Mouse (Mus musculus): ENCODE data around the gene Saal1. TPM values are rescaled to one million over a fixed set of nuclear protein-coding genes. Genes with fewer than 3 reads are reported as not detected.
"Not testable (repeated sequence)": the region's sequence is repeated elsewhere in the genome, so short reads cannot be mapped to it uniquely, and the experiment has no call there.

Gene Saal1
- polyA plus RNA-seq, 1 experiment from 2014 or later = 9.5 TPM

DNA sequence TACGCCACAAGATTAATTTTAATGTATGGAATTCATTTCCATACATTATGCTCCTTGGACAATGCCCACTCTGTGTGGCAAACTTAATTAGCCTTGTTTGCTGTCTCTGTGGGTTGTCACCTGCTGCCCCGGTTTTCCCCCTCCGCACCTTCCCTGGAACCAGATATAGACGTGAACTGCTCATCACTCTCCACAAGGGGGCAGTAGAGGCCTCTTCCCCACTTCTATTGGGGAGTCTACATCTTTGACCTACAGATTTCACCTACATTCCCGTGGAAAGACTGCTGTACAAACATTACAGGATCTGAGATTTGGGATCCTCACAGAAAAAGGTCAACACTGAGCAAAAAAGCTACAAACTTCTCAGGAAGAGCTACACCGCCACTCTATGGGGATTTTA lies 4.0 kb upstream of the Saal1 start:
- Histone ChIP-seq H3K36me3 (ENCODE audit: insufficient read depth, low read length) (no peaks in the 10 kb centered on the region), H3K9ac (replicated peaks; ENCODE audit: low read depth) (no peak overlapping the region), H3K4me3 (ENCODE audit: low read depth, low read length) (no peak overlapping the region), H3K9me3 (ENCODE audit: low read length) (no peaks in the 10 kb centered on the region), H3K4me2 (replicated peaks; ENCODE audit: low read depth, low read length) (no peak overlapping the region), H3K27me3 (replicated peaks; ENCODE audit: insufficient read depth, low read length) (0 out of 2 replicates have a peak, but pooled peaks cover 4% of the 10 kb centered on the region), H3K27ac (ENCODE audit: low read length) (no peak overlapping the region), H3K4me1 (ENCODE audit: insufficient read depth, low read depth, low read length) (peaks cover 20% of the 10 kb centered on the region; the same call in 1 of the 2 replicates)
- DNase-seq (ENCODE audit: low spot score) (peak; percentile 81), ATAC-seq (no peak)
- peak; percentile 92 for TF ChIP-seq CTCF (IDR thresholded peaks at IDR 0.05)
- TF ChIP-seq EP300 (IDR thresholded peaks at IDR 0.05) = no peak
- 22% methylated on average over 6 of the region's 6 CpGs for WGBS

- Histone ChIP-seq H3K4me3 (ENCODE audit: low read depth, low read length) (no peak overlapping the region), H3K9me3 (ENCODE audit: low read length) (no peaks in the 10 kb centered on the region), H3K27me3 (replicated peaks; ENCODE audit: insufficient read depth, low read length) (0 out of 2 replicates have a peak, but pooled peaks cover 4% of the 10 kb centered on the region), H3K9ac (replicated peaks; ENCODE audit: low read depth) (no peak overlapping the region), H3K4me2 (replicated peaks; ENCODE audit: low read depth, low read length) (no peak overlapping the region), H3K4me1 (ENCODE audit: insufficient read depth, low read depth, low read length) (peaks cover 7% of the 10 kb centered on the region; the same call in 1 of the 2 replicates), H3K27ac (ENCODE audit: low read length) (no peak overlapping the region), H3K36me3 (ENCODE audit: insufficient read depth, low read length) (0 out of 2 replicates have a peak, but pooled peaks cover 5% of the 10 kb centered on the region)
- ATAC-seq (no peak), DNase-seq (ENCODE audit: low spot score) (no peak)
- TF ChIP-seq EP300 (IDR thresholded peaks at IDR 0.05) (no peak), CTCF (IDR thresholded peaks at IDR 0.05) (no peak)
- WGBS = 57% methylated on average over 6 of the region's 6 CpGs
Measured at GRCm38 (mm10) chr7:46712250-46712649, 1.8 kb upstream of the Saal1 start.

- Histone ChIP-seq H3K27me3 (replicated peaks; ENCODE audit: insufficient read depth, low read length) (no peaks in the 10 kb centered on the region), H3K9ac (replicated peaks; ENCODE audit: low read depth) (no peak overlapping the region), H3K4me1 (ENCODE audit: insufficient read depth, low read depth, low read length) (no peaks in the 10 kb centered on the region), H3K27ac (ENCODE audit: low read length) (no peak overlapping the region), H3K4me3 (ENCODE audit: low read depth, low read length) (no peak overlapping the region), H3K4me2 (replicated peaks; ENCODE audit: low read depth, low read length) (no peak overlapping the region), H3K9me3 (ENCODE audit: low read length) (no peaks in the 10 kb centered on the region), H3K36me3 (ENCODE audit: insufficient read depth, low read length) (peaks cover 44% of the 10 kb centered on the region; the same call in 1 of the 2 replicates)
- no peak for DNase-seq (ENCODE audit: low spot score)
- 95% methylated on average over 6 of the region's 6 CpGs for WGBS
- ATAC-seq = no peak
- no peak for TF ChIP-seq CTCF (IDR thresholded peaks at IDR 0.05)
Measured at GRCm38 (mm10) chr7:46700521-46701025, 9.9 kb downstream of the Saal1 start.

DNA sequence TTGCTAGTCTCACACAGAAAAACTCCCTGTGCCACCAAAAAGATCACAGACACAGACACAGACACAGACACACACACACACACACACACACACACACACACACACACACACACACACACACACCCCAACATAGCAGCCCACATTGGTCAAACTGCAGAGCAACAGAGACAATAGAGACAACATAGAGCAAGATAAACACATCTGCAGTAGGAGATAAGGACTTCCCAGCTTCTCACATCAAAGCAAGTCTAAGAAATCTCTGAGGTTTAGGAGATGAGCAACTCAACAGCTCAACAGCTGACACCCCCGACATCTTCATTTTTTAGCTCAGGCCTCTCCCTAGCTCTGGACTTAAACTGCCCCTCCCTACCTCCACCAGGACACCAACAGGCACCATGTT lies 13.7 kb downstream of the Saal1 start:
- no peaks in the 10 kb centered on the region for H3K9me3 ChIP-seq (ENCODE audit: low read length)
- 73% methylated on average over 1 of the region's 1 CpGs for WGBS

GRCm38 (mm10) chr7:46686827-46687226 lies 23.7 kb downstream of the Saal1 start:
- Histone ChIP-seq H3K9me3 (ENCODE audit: low read length) (no peaks in the 10 kb centered on the region), H3K27ac (ENCODE audit: low read length) (no peak overlapping the region), H3K9ac (replicated peaks; ENCODE audit: low read depth) (no peak overlapping the region), H3K36me3 (ENCODE audit: insufficient read depth, low read length) (peaks cover 10% of the 10 kb centered on the region; the same call in 1 of the 2 replicates), H3K27me3 (replicated peaks; ENCODE audit: insufficient read depth, low read length) (no peaks in the 10 kb centered on the region), H3K4me1 (ENCODE audit: insufficient read depth, low read depth, low read length) (no peaks in the 10 kb centered on the region), H3K4me3 (ENCODE audit: low read depth, low read length) (no peak overlapping the region), H3K4me2 (replicated peaks; ENCODE audit: low read depth, low read length) (no peak overlapping the region)
- DNase-seq (ENCODE audit: low spot score) (no peak), ATAC-seq (no peak)
- WGBS = 82% methylated on average over 5 of the region's 5 CpGs
- no peak for TF ChIP-seq CTCF (IDR thresholded peaks at IDR 0.05)
- TF ChIP-seq EP300 (IDR thresholded peaks at IDR 0.05) = no peak

More for the DNA sequence above, 13.7 kb downstream of the Saal1 start:
- peaks cover 31% of the 10 kb centered on the region; the same call in 1 of the 2 replicates for H3K36me3 ChIP-seq (ENCODE audit: insufficient read depth, low read length)
- no peak overlapping the region for H3K4me2 ChIP-seq (replicated peaks; ENCODE audit: low read depth, low read length)
- DNase-seq (ENCODE audit: low spot score) = no peak
- no peaks in the 10 kb centered on the region for H3K4me1 ChIP-seq (ENCODE audit: insufficient read depth, low read depth, low read length)
- no peaks in the 10 kb centered on the region for H3K27me3 ChIP-seq (replicated peaks; ENCODE audit: insufficient read depth, low read length)
- ATAC-seq = no peak
- no peak overlapping the region for H3K4me3 ChIP-seq (ENCODE audit: low read depth, low read length)
- no peak overlapping the region for H3K27ac ChIP-seq (ENCODE audit: low read length)
- no peak for TF ChIP-seq EP300 (IDR thresholded peaks at IDR 0.05)
- TF ChIP-seq CTCF (IDR thresholded peaks at IDR 0.05) = no peak
- H3K9ac ChIP-seq (replicated peaks; ENCODE audit: low read depth) = no peak overlapping the region

DNA sequence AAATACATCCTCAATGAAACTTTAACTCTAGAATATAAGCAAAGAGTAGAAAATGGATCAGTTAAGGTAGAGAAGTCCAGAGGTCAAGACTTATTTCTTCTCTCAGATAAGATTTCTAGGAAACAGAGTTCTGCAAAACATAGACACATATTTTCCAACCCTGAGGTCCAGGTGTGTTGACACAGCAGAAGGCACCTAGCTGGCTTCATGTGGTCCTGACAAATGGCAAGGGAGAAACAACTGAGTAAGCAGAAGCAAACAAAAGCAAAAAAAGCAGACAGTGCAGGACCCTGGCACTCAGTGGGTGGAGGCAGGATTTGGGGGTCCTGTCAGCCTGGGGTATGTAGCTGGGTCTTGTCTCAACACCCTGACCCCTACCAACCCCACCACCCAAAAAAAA lies 29.7 kb downstream of the Saal1 start:
- Histone ChIP-seq H3K9me3 (ENCODE audit: low read length) (no peaks in the 10 kb centered on the region), H3K27me3 (replicated peaks; ENCODE audit: insufficient read depth, low read length) (no peaks in the 10 kb centered on the region), H3K27ac (ENCODE audit: low read length) (no peak overlapping the region), H3K36me3 (ENCODE audit: insufficient read depth, low read length) (no peaks in the 10 kb centered on the region), H3K4me1 (ENCODE audit: insufficient read depth, low read depth, low read length) (no peaks in the 10 kb centered on the region), H3K9ac (replicated peaks; ENCODE audit: low read depth) (no peak overlapping the region), H3K4me2 (replicated peaks; ENCODE audit: low read depth, low read length) (no peak overlapping the region), H3K4me3 (ENCODE audit: low read depth, low read length) (no peak overlapping the region)
- no peak for ATAC-seq
- DNase-seq (ENCODE audit: low spot score) = no peak
- TF ChIP-seq EP300 (IDR thresholded peaks at IDR 0.05) = no peak
- TF ChIP-seq CTCF (IDR thresholded peaks at IDR 0.05) = no peak

- WGBS = 68% methylated on average over 7 of the region's 7 CpGs
- DNase-seq (ENCODE audit: low spot score) = not testable (repeated sequence)
Measured at GRCm38 (mm10) chr7:46679044-46679443, 31.4 kb downstream of the Saal1 start.

More at GRCm38 (mm10) chr7:46679044-46679443, 31.4 kb downstream of the Saal1 start:
- H3K9me3 ChIP-seq (ENCODE audit: low read length); ATAC-seq; H3K27me3 ChIP-seq (replicated peaks; ENCODE audit: insufficient read depth, low read length); H3K4me2 ChIP-seq (replicated peaks; ENCODE audit: low read depth, low read length); H3K27ac ChIP-seq (ENCODE audit: low read length); H3K4me1 ChIP-seq (ENCODE audit: insufficient read depth, low read depth, low read length); H3K36me3 ChIP-seq (ENCODE audit: insufficient read depth, low read length); H3K4me3 ChIP-seq (ENCODE audit: low read depth, low read length); H3K9ac ChIP-seq (replicated peaks; ENCODE audit: low read depth): not testable (repeated sequence)
